Mouse (Mus musculus) liver, embryonic 15.5 days (tissue): Measurements from ENCODE around the gene Dnajb2. TPM values are rescaled to one million over a fixed set of nuclear protein-coding genes. Genes with fewer than 3 reads are reported as not detected.

Experiments
- ATAC-seq: fragments of 200-750 bp; cut with Nextera tagmentation; 2 replicates; pipeline ENCODE4 v1.8.0; 2017; ENCODE audit warnings: moderate number of reproducible peaks, mild to moderate bottlenecking, moderate library complexity; ENCODE audit not compliant: insufficient read depth
- H3K27ac ChIP-seq: fragments of 300-500 bp; sonication (generic); replicated peaks from 2 replicates; pipeline ENCODE4 v1.5.1; 2015; ENCODE audit warnings: mild to moderate bottlenecking, inconsistent platforms
- H3K27me3 ChIP-seq: fragments of 300-500 bp; sonication (generic); 2 replicates; pipeline ENCODE4 v1.6.1; 2015; ENCODE audit warnings: mild to moderate bottlenecking, inconsistent platforms
- H3K36me3 ChIP-seq: fragments of 300-500 bp; sonication (generic); replicated peaks from 2 replicates; pipeline ENCODE4 v1.6.1; 2015; ENCODE audit warnings: moderate library complexity, mild to moderate bottlenecking, inconsistent platforms
- H3K4me1 ChIP-seq: fragments of 300-500 bp; sonication (generic); replicated peaks from 2 replicates; pipeline ENCODE4 v1.6.1; 2015; ENCODE audit warnings: inconsistent platforms
- H3K4me2 ChIP-seq: fragments of 300-500 bp; sonication (generic); 2 replicates; pipeline ENCODE4 v1.6.1; 2015; ENCODE audit warnings: moderate library complexity, mild to moderate bottlenecking, inconsistent platforms
- H3K4me3 ChIP-seq: fragments of 300-500 bp; sonication (generic); replicated peaks from 2 replicates; pipeline ENCODE4 v1.5.1; 2015; ENCODE audit warnings: mild to moderate bottlenecking, inconsistent platforms
- H3K9ac ChIP-seq: fragments of 300-500 bp; sonication (generic); 2 replicates; pipeline ENCODE4 v1.6.1; 2015; ENCODE audit warnings: moderate library complexity, mild to moderate bottlenecking, inconsistent platforms
- H3K9me3 ChIP-seq: fragments of 300-500 bp; sonication (generic); replicated peaks from 2 replicates; pipeline ENCODE4 v1.6.1; 2016; ENCODE audit warnings: inconsistent platforms
- WGBS: fragments of 180-500 bp; shearing (Covaris S2); methylation state at CpG from one replicate; pipeline ENCODE4 v1.1.7; 2015; ENCODE audit warnings: mixed read lengths; ENCODE audit not compliant: insufficient replicate concordance; 5-methylcytosine and 5-hydroxymethylcytosine counted together
- polyA plus RNA-seq: library from polyadenylated mRNA; unstranded; fragments of >200 nt; fragmentation: Nextera tagmentation; extraction: Ambion mirVana; gene quantifications from 2 replicates; pipeline ENCODE4 v1.2.1, GENCODE M21; 2015

Dnajb2 gene
- polyA plus RNA-seq, result 28.9 and 32.4 TPM in 2 replicates

DNA sequence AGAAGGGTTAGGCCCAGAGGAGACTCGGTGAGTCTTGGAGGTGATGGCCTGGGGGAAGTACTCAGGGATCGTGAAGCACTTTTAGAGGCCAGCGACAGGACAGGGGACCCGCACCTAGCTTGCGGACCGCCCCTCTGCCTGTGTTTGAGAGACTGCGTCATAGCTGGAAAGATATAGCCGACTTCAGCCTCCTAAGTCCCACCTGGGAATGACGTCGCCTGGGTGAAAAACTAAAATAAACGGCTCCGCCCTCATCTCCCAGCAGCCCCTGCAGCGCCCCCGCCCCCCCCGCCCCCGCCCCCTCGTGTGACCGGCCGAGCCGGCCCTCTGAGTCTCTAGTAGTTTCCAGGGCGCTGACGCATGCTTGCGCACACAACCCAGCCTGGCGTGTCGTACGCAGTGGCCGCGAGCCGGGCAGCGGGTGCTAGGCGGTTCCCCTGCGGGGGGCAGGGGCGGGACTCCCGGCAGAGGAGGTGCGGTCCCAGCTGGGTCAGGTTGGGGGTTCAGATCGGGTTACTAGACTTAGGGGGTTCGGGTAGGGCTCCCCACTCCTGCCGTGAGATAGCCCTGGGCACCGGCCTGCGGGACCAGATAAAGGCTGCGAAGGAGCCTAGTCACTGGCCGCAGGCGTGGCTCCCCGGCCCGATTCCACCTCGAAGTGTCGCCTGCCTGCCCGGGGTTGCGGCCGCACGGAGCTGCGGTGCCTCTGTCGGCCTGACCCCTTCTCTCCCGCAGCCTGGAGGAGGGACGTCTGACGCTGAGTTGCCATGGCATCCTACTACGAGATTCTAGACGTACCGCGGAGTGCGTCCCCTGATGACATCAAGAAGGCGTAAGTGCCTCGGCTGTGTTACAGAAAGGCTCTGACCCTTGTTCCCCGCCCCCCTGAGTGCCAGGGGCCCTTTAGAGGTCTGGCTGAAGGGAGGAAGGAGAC, at the start of gene Dnajb2:
Gene Dnajb2, plus strand, starts transcription at position 290 of the 934 bp plus-strand sequence.
- peak within 1 kb of the TSS; percentile 99 for H3K27ac ChIP-seq
- peaks cover 69% of the 10 kb centered on the region for H3K4me1 ChIP-seq
- H3K4me2 ChIP-seq, result peak within 1 kb of the TSS; percentile 90
- H3K9ac ChIP-seq, result peak within 1 kb of the TSS; percentile 81
- peak; percentile 97 for ATAC-seq
- H3K36me3 ChIP-seq, result peaks cover 20% of the 10 kb centered on the region; the same call in 1 of the 2 replicates
- no peaks in the 10 kb centered on the region; the same call in 1 of the 2 replicates for H3K27me3 ChIP-seq
- H3K4me3 ChIP-seq, result peak within 1 kb of the TSS; percentile 65
- WGBS, result 1% methylated on average over 64 of the region's 64 CpGs
- H3K9me3 ChIP-seq, result no peaks in the 10 kb centered on the region

DNA sequence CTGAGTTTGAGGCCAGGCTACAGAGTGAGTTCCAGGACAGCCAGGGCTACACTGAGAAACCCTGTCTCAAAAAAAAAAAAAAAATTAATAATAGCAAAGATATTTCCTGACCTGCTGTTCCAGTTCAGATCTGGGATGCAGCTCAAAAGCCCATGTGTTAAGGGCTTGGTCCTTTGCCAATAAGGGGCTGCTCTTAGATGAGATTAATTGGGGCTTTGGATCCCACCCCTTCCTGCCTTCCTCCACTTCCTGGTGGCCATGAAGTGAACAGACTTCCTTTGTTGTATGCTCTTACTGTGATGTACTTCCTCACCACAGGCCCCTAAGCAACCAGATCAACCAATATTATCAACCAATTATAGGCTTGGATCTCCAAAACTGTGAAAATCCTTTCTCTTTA, 49.1 kb upstream of the Dnajb2 start:
- Histone ChIP-seq H3K27ac (no peak overlapping the region), H3K9ac (no peak overlapping the region), H3K4me3 (no peak overlapping the region), H3K27me3 (no peaks in the 10 kb centered on the region), H3K9me3 (no peaks in the 10 kb centered on the region), H3K36me3 (peaks cover 73% of the 10 kb centered on the region), H3K4me2 (no peak overlapping the region), H3K4me1 (peaks cover 40% of the 10 kb centered on the region)
- no peak for ATAC-seq

DNA sequence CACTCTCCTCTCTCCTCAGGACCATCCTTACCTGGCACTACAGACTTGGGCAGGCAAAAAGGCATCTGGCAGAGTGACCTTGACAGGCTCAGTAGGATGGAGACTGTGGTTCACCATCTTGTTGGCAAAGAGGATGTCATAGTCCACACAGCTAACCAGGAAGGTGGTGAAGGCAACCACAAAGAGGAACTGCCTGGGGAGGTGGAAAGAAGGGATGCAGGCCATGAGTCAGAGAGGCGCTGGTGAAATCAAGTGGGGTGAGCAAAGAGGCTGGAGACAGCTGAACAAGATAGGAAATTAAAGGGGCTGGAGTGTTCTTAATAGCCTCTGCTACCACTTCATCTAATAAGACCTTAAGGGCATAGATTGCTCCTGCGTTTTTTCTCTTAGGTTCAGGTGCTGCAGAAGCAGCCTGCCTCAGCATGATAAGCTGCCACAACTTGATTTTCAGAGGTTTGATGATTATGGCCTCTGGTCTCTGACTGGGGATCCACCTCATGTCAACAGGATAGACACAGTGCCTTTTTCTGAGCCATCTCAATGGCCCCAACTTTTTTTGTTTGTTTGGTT, 48.2 kb upstream of the Dnajb2 start:
- no peak for ATAC-seq
- Histone ChIP-seq H3K4me1 (peaks cover 44% of the 10 kb centered on the region), H3K4me2 (no peak overlapping the region), H3K27ac (peak overlapping the region; percentile 34), H3K4me3 (no peak overlapping the region), H3K27me3 (no peaks in the 10 kb centered on the region), H3K36me3 (peaks cover 64% of the 10 kb centered on the region), H3K9me3 (no peaks in the 10 kb centered on the region), H3K9ac (no peak overlapping the region)
- 24% methylated on average over 2 of the region's 2 CpGs for WGBS

DNA sequence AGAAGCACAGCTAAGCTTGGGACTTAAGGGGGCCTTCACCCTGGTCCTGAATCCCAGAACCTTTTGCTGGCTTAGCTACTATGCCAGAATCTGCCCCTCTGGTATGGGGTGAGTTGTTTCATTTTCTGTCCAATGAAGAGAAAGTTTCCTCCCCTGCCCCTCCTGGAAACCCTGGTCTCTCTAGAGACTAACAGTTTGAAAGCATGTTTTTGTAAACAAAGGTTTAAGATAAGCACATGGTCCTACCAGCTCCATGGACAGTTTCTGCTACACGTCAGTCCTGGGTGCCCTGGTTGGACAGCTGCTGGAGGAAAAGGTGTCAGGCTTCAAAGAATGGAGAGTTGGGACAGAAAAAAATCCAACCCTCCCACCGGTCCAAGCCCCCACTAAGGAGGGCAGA, 45.6 kb upstream of the Dnajb2 start:
- H3K27me3 ChIP-seq, result no peaks in the 10 kb centered on the region
- no peaks in the 10 kb centered on the region for H3K9me3 ChIP-seq
- H3K9ac ChIP-seq, result peak overlapping the region; percentile 97
- H3K4me3 ChIP-seq, result peak overlapping the region; percentile 89
- 26% methylated on average over 2 of the region's 2 CpGs for WGBS
- peak overlapping the region; percentile 95 for H3K27ac ChIP-seq
- ATAC-seq, result no peak
- peaks cover 47% of the 10 kb centered on the region for H3K36me3 ChIP-seq
- H3K4me1 ChIP-seq, result peaks cover 52% of the 10 kb centered on the region
- H3K4me2 ChIP-seq, result peak overlapping the region; percentile 88

DNA sequence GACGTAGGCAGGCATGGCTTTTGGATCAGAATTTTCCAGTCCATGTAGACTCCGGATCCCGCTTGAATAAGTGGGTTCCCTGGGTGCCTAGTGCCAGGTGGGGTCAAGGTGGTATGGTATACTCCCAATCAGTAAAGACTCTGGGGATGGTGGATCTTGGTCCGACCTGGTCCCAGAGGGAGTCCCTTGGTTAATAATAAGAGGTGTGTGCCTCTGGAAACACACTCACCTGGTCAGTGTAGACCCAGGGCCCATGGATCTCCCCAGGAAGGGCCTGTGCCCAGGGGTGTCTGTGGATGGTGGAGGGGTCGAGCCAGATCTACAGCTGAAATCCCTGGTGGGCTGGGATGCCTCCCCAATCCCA, 45.0 kb upstream of the Dnajb2 start:
- WGBS, result 38% methylated on average over 5 of the region's 5 CpGs
- Histone ChIP-seq H3K4me3 (peak overlapping the region; percentile 89), H3K27ac (peak overlapping the region; percentile 95), H3K4me2 (peak overlapping the region; percentile 88), H3K36me3 (peaks cover 47% of the 10 kb centered on the region), H3K9ac (peak overlapping the region; percentile 97), H3K9me3 (no peaks in the 10 kb centered on the region), H3K27me3 (no peaks in the 10 kb centered on the region), H3K4me1 (peaks cover 52% of the 10 kb centered on the region)
- no peak; the same call in 1 of the 2 replicates for ATAC-seq

DNA sequence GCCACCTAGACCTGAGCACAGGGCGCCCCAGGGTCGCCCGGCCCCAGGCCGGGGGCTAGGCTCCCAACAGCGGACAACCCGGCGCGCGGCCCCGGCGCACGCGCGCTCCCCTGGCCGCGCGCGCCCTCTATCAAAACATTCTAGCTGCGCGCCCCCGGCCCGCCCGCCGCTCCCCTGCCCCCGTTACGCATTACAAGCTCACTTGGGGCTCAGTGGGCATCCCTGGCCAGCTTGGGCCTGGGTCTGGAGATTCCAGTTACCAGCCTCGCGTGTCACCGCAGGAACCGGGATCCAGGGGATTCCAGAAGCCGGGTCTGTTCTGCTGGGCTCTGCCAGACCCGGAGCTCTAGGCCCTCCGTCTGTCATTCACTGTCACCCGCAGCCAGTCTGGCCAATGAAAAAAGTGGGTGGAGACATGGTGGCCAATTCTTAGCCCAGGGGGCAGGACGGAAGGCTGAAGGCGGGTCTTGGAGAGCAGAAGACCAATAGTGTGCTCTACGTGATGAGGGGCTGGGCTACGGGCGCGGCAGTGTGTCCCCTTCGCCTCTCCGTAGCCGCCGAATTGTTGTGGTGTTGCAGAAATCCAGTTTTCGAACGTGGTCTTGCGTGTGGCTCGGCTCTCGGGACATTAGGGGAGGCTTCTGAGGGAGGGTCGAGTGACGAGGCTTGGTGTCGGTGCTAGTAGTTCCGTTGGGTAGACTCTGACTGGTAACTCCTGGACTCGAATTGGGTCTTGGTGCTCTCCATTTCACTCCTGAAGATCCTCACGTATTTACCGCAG, 44.4 kb upstream of the Dnajb2 start, which contains the start of the genes Ankzf1 and Atg9a:
Gene Ankzf1, plus strand, starts transcription at position 530 of the 781 bp plus-strand sequence.
Gene Atg9a, minus strand, starts transcription at position 575 of the 781 bp plus-strand sequence.
- H3K36me3 ChIP-seq, result peaks cover 47% of the 10 kb centered on the region
- H3K27me3 ChIP-seq, result no peaks in the 10 kb centered on the region
- WGBS, result under 1% methylated on average over 55 of the region's 56 CpGs
- no peaks in the 10 kb centered on the region for H3K9me3 ChIP-seq
- peak within 1 kb of the TSS; percentile 97 for H3K9ac ChIP-seq
- H3K27ac ChIP-seq, result peak within 1 kb of the TSS; percentile 95
- ATAC-seq, result peak; percentile 98
- peak within 1 kb of the TSS; percentile 89 for H3K4me3 ChIP-seq
- H3K4me1 ChIP-seq, result peaks cover 52% of the 10 kb centered on the region
- peak within 1 kb of the TSS; percentile 88 for H3K4me2 ChIP-seq

DNA sequence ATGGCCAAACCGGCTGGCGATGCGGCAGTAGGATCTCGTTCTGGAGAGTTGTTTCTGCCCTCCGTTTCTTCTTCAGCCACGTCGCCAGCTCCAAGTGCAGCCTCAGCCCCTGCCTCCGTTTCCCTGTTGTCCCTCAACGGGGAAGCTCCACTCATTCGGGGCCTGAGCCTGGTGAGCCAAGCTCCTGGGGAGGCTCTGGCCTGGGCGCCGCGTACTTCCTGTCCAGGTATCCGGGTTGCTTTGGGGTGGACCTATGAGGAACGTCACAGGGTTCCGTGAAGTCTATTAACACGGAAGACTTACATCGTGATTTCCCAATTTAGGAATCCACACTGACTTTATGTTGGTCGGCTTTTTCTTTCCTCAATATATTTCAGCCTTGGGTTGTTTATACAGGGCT, 43.8 kb upstream of the Dnajb2 start:
- H3K27ac ChIP-seq, result peak overlapping the region; percentile 95
- WGBS, result under 1% methylated on average over 19 of the region's 19 CpGs
- H3K36me3 ChIP-seq, result peaks cover 46% of the 10 kb centered on the region
- H3K4me3 ChIP-seq, result peak overlapping the region; percentile 89
- peak overlapping the region; percentile 71 for H3K9ac ChIP-seq
- ATAC-seq, result peak; percentile 40
- peak overlapping the region; percentile 88 for H3K4me2 ChIP-seq
- peaks cover 51% of the 10 kb centered on the region for H3K4me1 ChIP-seq
- no peaks in the 10 kb centered on the region for H3K27me3 ChIP-seq
- no peaks in the 10 kb centered on the region for H3K9me3 ChIP-seq

DNA sequence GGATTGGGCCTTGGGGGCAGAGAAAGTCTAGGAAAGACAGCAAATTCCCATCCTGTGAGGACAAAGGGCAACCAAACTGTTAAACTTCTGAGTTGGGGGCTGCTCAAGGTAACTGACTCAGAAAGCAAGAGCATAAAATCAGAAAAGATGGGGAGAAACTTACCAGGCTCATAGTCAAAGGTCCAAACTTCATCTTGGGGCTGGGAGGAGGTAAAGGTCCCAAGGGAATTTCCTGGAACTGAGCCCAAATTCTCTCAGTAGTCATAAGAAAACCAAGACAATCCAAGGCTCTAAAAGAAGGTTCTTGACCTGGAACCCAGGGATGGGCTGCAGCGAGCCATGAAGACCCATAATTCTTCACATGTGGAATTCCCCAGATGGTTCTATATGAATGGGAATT, 35.0 kb upstream of the Dnajb2 start:
- H3K27me3 ChIP-seq, result no peaks in the 10 kb centered on the region
- H3K9ac ChIP-seq, result no peak overlapping the region
- H3K9me3 ChIP-seq, result no peaks in the 10 kb centered on the region
- no peak for ATAC-seq
- WGBS, result 74% methylated on average over 1 of the region's 1 CpGs
- H3K27ac ChIP-seq, result no peak overlapping the region
- H3K4me1 ChIP-seq, result no peaks in the 10 kb centered on the region
- H3K4me3 ChIP-seq, result no peak overlapping the region
- H3K36me3 ChIP-seq, result peaks cover 37% of the 10 kb centered on the region
- H3K4me2 ChIP-seq, result no peak overlapping the region

DNA sequence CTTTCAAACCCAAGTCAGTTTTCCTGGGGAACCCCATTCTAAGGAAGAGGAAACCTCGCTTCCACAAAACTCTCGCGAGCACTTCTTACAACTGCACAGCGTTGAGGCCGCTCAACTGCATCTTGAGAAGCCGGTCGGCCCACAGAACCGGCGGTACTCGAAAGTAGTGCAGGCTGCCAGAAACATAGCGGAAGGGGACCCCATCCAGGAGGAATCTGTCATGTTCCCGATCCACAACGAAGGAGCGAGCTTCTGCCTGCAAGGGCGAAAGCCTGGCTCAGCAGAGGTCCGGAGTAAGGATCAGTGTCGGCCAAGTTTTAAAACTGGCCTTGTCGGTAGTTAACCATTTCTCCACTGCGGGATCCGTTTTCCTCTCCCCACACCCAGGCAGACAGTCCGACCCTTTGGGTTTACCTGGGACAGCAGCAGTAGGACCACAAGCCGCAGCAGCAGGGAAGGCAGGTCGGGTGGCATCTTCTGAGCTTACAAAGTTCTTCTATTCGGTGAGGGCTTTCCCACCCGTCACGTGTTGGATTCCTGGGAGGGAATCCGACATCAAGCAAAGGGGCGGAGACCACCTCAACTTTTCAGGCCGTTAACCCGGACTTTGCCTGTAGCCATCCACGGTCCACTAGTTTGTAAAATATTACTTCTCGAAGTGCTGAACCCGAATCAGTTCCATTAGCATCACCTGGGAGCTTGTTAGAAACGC, 27.1 kb upstream of the Dnajb2 start:
- ATAC-seq, result no peak
- H3K9me3 ChIP-seq, result no peaks in the 10 kb centered on the region
- WGBS, result 17% methylated on average over 34 of the region's 34 CpGs
- H3K27ac ChIP-seq, result peak overlapping the region; percentile 83; the same call in 1 of the 2 replicates
- H3K4me3 ChIP-seq, result peak overlapping the region; percentile 77
- H3K27me3 ChIP-seq, result no peaks in the 10 kb centered on the region
- peak overlapping the region; percentile 83 for H3K9ac ChIP-seq
- peaks cover 25% of the 10 kb centered on the region for H3K36me3 ChIP-seq
- H3K4me1 ChIP-seq, result peaks cover 58% of the 10 kb centered on the region
- peak overlapping the region; percentile 99 for H3K4me2 ChIP-seq
